Mouse (Mus musculus): ENCODE data around the gene Snx29. TPM values are rescaled to one million over a fixed set of nuclear protein-coding genes. Genes with fewer than 3 reads are reported as not detected.
A peak's percentile ranks its signal among the peaks of the same experiment; 100 is the strongest.
"Not testable (repeated sequence)": the region's sequence is repeated elsewhere in the genome, so short reads cannot be mapped to it uniquely, and the experiment has no call there.

Snx29 gene
- polyA plus RNA-seq, 2 experiments from 2014 or later: 5.1 to 8.3 TPM

GRCm38 (mm10) chr16:11414631-11415030 is 91.9 kb downstream of the Snx29 start:
- no peak for ATAC-seq

- ATAC-seq: peak; percentile 69
These were observed 95.5 kb downstream of the Snx29 start for GRCm38 (mm10) chr16:11418183-11418588.

- ATAC-seq: no peak
These were observed 97.8 kb downstream of the Snx29 start for GRCm38 (mm10) chr16:11420311-11421080.

- no peak for ATAC-seq
These were observed 99.5 kb downstream of the Snx29 start for GRCm38 (mm10) chr16:11422165-11422564.

DNA sequence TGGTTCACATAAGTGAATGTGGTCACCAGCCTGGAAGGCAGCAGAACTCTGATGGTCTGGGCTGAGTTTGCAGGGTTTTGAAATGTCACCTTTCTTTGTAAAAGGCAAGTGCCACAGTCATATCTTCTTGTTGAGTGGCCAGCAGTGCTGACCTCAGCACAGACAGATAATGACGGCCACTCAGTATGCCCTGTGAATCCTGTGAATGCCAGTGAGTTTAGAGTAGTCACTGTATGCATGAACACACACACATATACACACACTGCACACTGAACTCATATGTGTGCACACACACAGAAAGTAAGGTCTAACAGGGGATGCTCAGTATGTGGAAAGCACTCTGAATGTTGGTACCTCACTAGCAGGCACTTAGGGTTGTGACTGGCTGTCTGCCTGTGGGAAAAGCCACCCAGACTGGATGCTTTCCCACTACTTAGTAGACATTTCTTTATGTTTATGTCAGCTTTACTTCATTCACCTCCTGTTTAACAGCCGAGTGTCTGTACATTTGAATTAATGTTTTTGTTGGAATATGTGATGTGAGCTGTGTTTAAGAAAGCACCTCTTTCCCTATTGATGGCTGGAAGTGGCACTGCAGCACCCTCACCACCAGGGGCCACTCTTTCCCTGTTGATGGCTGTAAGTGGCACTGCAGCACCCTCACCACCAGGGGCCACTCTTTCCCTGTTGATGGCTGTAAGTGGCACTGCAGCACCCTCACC is 100.3 kb downstream of the Snx29 start:
- no peak for ATAC-seq

DNA sequence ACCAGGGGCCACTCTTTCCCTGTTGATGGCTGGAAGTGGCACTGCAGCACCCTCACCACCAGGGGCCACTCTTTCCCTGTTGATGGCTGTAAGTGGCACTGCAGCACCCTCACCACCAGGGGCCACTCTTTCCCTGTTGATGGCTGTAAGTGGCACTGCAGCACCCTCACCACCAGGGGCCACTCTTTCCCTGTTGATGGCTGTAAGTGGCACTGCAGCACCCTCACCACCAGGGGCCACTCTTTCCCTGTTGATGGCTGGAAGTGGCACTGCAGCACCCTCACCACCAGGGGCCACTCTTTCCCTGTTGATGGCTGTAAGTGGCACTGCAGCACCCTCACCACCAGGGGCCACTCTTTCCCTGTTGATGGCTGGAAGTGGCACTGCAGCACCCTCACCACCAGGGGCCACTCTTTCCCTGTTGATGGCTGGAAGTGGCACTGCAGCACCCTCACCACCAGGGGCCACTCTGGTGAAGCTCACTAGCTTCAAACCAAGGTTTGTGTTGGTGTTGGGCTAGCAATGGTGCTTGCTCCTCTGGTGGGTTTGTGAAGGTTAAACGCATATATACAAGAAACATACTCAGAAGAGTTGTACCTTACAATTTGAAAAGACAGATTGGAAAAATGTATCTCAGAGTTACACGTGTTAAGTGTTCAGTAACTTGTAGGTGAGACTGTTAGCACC is 101.0 kb downstream of the Snx29 start:
- not testable (repeated sequence) for ATAC-seq

DNA sequence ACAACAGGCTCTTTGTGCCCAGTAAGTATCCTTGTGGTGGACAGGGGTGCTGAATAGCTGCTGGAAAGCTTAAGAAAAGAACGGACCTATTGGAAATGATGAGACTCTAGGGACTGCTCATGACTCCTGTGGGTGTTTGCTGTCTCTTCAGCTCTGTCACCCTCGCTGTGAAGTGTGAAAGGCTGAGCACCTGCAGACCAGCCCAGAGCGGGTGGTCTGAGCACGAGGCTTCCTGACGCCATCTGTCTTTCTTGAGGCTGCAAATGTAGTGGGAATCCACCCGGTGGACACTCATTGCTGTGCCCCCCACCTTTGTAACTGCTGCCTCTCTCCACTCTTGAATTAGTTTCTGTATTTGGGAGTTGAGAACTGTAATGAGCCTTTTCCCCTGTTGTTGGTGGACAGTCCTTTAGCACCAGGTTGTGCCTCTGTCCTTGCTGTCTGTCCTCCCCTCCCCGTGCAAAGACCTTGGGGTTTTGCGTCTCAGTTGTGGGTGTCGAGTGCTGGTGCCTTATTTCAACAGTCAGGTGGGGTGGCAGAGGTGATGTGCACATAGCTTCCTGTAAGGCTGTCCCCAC is 101.9 kb downstream of the Snx29 start:
- no peak for ATAC-seq

DNA sequence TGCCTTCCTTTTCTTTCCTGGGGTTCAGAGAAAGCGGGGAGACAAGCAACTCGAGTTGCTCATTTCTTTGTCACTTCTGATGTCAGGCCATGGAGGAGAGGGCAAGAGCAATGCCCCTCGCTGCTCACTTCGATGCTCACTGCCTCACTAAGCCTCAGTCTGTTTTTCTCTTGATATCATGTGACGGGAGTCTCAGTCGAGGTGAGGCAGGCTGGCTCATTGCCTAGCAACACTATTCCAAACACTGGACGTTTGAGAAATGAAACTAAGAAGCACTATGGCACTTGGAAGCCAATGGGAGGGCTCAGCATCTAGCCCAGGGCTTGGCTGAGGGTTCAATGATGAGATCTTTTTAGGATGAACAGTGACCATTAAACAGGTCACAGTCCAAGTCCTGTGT is 102.6 kb downstream of the Snx29 start:
- no peak for ATAC-seq

GRCm38 (mm10) chr16:11426810-11427537 is 104.3 kb downstream of the Snx29 start:
- no peak for ATAC-seq

DNA sequence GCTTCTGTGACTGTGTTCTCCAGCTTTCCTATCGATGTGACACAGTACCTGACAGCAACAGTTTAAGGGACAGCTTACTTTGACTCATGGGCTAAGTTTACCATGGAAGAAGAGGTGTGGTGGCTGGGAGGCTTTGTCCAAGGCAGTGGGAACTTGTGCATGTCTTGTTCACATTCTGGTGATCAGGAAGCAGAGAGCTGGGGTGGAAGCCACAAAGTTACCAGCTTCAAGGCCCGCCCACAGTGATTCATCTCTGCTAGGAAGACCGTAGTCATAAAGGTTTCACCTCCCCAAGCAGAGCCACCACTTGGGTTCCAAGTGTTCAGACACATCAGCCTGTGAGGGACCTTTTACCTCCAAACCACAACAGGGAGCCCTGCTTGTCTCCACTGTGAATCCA is 107.1 kb downstream of the Snx29 start:
- ATAC-seq: no peak

- ATAC-seq: no peak
These were observed 107.8 kb downstream of the Snx29 start for GRCm38 (mm10) chr16:11430520-11430919.

DNA sequence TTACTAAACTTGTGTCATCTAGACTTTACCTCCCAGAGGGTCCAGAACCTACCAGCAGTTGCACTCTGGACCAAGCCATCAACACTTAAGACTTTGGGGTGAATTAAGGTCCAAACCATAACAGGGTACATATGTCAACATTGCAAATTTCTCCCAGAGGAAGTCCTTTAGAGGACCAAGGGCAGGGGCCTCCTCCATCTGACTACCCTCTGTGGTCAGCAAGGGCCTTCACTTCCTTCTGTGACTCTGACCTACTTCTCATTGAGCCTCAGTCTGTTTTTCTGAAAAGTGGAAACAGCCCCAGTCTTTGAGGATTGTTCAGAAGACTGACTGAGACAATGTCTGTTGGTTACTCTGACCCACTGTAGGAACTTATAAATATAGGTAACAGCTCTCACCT is 111.1 kb downstream of the Snx29 start:
- ATAC-seq: no peak

DNA sequence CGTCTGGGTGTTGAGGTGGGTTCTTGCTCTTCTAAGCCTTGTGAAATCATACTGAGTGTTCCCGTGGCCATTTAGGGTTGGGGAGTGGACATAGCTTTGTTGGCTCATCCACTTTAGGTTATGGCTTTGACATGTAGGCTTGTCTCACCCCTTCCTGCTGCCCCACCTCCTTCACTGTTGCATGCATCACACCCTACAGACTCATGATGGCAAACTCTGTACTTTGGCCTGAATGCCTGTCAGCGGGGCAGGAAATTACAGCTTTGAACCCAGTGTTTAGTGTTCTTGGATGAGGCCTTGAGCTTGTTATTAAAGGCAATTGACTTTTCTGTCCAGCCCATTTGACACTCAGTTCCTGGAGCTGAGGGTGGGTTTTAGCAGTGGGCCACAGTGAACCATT is 114.9 kb downstream of the Snx29 start:
- no peak for ATAC-seq

DNA sequence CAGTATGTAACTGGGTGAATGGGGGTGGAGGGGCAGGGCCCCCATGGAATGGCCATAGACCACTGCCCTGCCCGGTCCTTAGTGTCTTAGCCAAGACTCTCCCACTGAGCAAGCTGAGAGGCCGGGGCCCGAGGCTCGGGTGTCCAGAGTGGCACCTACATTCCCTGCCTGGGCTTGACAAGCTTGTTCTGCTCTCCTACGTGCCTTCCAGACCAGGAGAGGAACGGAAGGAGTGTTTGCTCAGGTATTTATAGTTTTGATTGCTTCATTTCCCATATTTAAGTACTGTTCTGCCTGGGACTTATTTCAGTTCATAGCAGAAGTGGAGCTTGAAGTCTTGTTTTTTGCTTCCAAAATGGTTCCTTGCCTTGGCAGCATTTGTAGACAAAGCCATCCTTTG is 116.7 kb downstream of the Snx29 start:
- ATAC-seq: no peak

DNA sequence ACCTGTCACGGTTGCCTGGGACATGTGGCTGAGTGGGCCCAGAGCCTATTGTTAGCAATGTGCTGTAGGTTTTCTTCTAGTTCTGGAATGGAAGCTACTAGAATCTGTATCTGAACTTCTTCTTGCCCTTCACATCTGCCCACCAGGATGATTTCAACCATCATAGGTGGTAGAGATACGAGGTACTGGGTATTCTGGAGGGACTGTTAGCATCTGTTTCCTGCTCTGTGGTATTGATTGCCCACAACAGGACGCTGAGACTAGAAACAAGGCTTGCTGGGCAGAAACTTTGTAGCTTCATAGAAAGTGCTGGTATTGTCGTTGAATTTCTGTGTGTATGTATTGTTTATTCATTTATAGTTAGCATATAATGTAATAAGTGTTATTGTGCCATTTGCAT is 118.9 kb downstream of the Snx29 start:
- no peak for ATAC-seq

DNA sequence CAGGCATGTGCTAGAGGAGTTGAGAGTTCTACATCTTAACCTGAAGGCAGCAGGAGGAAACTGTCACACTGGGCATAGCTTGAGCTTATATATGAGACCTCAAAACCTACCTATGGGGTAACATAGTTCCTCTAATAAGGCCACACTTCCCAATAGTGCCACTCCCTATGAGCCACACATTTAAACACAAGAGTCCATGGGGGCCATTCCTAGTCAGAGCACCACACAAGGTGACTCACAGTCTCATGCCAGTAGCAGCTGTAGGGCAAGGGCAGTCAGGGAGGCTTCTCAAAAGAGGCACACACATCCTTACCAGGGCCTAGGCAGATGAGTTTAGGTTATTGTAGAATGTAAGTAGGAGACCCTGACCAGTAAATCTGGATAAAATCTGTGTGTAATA is 119.8 kb downstream of the Snx29 start:
- ATAC-seq: no peak

DNA sequence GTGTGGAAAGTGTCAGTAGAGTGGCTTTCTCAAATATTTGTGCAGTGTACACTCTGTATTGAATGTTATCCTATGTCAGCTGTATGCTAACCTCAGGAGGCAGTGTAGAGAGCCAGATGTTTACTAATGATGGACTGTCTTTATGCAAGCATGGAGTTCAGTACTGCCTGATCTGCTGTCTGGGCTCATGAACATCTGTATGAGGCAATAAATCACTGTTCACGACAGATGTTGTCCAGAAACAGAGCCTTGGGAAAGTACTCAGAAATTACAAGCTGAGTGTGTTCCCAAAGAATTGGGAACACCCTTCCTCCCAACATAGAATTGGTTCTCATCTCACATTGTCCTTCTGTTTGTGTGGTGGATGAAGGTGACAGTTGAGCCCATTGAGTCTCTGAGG is 121.9 kb downstream of the Snx29 start:
- ATAC-seq: no peak

- ATAC-seq: no peak
These were observed 124.3 kb downstream of the Snx29 start for GRCm38 (mm10) chr16:11446977-11447376.

DNA sequence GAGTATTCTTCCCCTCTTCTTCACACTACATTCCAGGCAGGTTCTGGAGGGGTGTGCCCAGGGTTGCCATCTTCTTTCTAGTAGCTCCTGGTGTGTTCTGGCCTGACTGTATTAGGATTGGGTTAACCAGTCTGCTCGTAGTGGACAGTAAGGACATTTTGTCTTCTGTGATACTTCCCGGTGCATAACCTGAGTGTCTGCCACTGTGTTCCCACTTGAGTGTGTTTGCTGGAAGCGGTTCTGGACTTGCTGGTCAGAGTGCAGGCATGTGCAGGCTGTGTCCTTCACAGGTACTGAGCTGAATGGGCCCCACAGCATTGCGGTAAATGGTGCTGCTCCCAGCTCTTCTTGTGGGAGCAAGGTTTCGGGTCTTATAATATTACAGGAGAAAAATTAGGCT is 125.2 kb downstream of the Snx29 start:
- no peak for ATAC-seq

DNA sequence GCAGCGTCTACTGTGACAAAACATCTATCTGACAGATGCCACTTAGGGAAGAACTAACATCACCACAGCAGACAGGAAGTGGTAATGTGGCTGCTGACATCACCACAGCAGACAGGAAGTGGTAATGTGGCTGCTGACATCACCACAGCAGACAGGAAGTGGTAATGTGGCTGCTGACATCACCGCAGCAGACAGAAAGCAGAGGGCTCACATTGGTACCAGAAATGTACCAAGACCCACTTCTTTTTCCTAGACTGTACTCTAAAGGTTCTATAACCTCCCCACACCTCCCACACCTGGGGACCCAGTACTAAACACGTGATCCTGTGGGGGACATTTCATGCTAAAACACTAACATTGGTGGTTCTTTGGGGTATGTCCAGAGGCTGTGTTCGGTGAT is 126.0 kb downstream of the Snx29 start:
- peak; percentile 82 for ATAC-seq

GRCm38 (mm10) chr16:11449344-11449743 is 126.6 kb downstream of the Snx29 start:
- no peak for ATAC-seq

DNA sequence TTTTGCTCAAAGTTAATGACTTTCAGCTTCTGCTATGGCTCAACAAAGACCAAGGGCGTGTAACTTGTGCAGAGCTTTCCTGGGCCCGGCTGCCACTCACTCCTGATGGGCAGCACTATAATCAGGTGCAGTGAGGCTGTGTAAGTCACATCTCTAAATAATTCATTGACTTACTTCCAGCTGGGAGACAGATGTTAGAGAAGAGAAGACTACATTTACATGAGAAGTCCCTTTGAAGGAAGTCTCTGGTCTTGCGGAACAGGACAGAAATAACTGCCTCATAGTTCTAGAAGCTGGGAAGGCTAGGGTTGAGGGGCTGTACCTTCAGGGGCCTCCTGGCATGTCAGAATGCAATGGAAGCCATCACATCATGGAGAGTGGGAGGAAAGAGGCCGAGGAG is 127.9 kb downstream of the Snx29 start:
- ATAC-seq: no peak

GRCm38 (mm10) chr16:11454871-11455270 is 132.2 kb downstream of the Snx29 start:
- no peak for ATAC-seq
